Mouse (Mus musculus): ENCODE measurements around the gene Lypla2. TPM values are rescaled to one million over a fixed set of nuclear protein-coding genes. Genes with fewer than 3 reads are reported as not detected.
"Not testable (repeated sequence)": the region's sequence is repeated elsewhere in the genome, so short reads cannot be mapped to it uniquely, and the experiment has no call there.

The Lypla2 gene
- polyA plus RNA-seq, 1 experiment from 2014 or later = 210 TPM

DNA sequence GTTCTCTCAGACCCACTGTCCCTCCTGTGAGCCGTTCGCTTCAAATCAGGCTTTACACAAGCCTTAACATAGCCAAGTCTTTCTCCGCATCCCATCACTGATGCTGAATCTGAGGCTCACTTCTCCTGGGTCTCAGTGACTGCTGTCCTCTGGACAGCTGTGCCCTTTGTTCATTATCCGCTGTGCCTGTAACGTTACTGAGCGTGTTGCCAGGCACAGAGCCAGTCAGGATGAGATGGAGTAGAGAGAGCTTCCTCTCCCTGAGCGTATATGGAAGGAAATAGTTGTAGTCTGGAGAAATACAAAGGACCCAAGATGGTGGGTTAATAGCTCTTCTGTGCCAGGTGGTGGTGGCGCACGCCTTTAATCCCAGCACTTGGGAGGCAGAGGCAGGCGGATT is 23.0 kb downstream of the Lypla2 start:
- Histone ChIP-seq H3K27me3 (ENCODE audit: control insufficient read depth, insufficient read depth, low read length) (no peaks in the 10 kb centered on the region), H3K27ac (ENCODE audit: low read depth, low read length) (no peak overlapping the region), H3K4me2 (ENCODE audit: low read depth, low read length) (no peak overlapping the region), H3K9me3 (ENCODE audit: control insufficient read depth, low read length) (no peaks in the 10 kb centered on the region), H3K4me3 (ENCODE audit: low read depth, low read length) (no peak overlapping the region), H3K36me3 (ENCODE audit: control insufficient read depth, insufficient read depth, low read length) (0 out of 2 replicates have a peak, but pooled peaks cover 3% of the 10 kb centered on the region), H3K4me1 (ENCODE audit: control insufficient read depth, insufficient read depth, low read length) (0 out of 2 replicates have a peak, but pooled peaks cover 4% of the 10 kb centered on the region), H3K9ac (replicated peaks; ENCODE audit: low read depth, low read length) (no peak overlapping the region)
- 83% methylated on average over 10 of the region's 10 CpGs for WGBS
- ATAC-seq (ENCODE audit: low read depth) = no peak

- 0 out of 2 replicates have a peak, but pooled peaks cover 3% of the 10 kb centered on the region for H3K36me3 ChIP-seq (ENCODE audit: control insufficient read depth, insufficient read depth, low read length)
Observed at GRCm38 (mm10) chr4:135948142-135948541, 24.3 kb downstream of the Lypla2 start.

DNA sequence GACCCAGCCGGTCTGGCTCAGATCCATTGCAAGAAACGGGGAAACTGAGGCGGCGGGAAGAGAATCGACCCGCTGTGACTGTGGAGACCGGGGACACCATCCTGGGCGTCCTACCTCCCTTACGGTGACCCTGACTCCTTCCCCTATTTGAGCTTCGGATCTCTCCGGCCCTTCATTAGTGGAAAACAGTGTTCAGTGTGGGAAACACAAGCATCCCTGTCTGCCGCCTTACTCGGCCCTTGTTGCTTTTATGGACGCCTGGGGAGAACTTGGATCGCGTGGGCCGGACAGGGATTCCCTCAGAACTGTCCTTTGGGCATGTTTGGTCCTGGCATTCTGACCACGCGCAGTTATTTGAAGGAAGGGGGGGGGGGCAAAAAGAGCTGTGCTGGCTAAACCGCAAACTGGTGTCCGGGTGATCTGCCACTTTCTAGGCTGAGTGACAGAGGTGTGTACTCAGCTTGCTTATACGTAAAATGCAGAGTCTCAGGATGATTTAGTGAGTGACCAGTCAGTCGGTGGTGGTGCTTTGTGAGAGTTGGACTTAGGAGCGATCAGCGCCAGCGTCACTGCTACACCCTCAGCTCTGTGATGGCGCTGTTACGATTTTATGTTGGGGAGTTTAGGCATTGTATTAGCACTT is 25.6 kb downstream of the Lypla2 start:
- peak overlapping the region; percentile 78 for H3K4me3 ChIP-seq (ENCODE audit: low read depth, low read length)
- peak overlapping the region; percentile 74; the same call in 1 of the 2 replicates for H3K27ac ChIP-seq (ENCODE audit: low read depth, low read length)
- under 1% methylated on average over 28 of the region's 28 CpGs for WGBS
- no peaks in the 10 kb centered on the region for H3K27me3 ChIP-seq (ENCODE audit: control insufficient read depth, insufficient read depth, low read length)
- ATAC-seq (ENCODE audit: low read depth) = peak; percentile 47
- H3K9ac ChIP-seq (replicated peaks; ENCODE audit: low read depth, low read length) = peak overlapping the region; percentile 75
- 0 out of 2 replicates have a peak, but pooled peaks cover 3% of the 10 kb centered on the region for H3K36me3 ChIP-seq (ENCODE audit: control insufficient read depth, insufficient read depth, low read length)
- H3K9me3 ChIP-seq (ENCODE audit: control insufficient read depth, low read length) = no peaks in the 10 kb centered on the region
- peak overlapping the region; percentile 81 for H3K4me2 ChIP-seq (ENCODE audit: low read depth, low read length)
- H3K4me1 ChIP-seq (ENCODE audit: control insufficient read depth, insufficient read depth, low read length) = 0 out of 2 replicates have a peak, but pooled peaks cover 4% of the 10 kb centered on the region

More at GRCm38 (mm10) chr4:135948142-135948541, 24.3 kb downstream of the Lypla2 start:
- no peak overlapping the region for H3K4me3 ChIP-seq (ENCODE audit: low read depth, low read length)
- 96% methylated on average over 8 of the region's 8 CpGs for WGBS
- no peak overlapping the region; the same call in 1 of the 2 replicates for H3K9ac ChIP-seq (replicated peaks; ENCODE audit: low read depth, low read length)
- no peaks in the 10 kb centered on the region for H3K27me3 ChIP-seq (ENCODE audit: control insufficient read depth, insufficient read depth, low read length)
- no peak for ATAC-seq (ENCODE audit: low read depth)
- 0 out of 2 replicates have a peak, but pooled peaks cover 4% of the 10 kb centered on the region for H3K4me1 ChIP-seq (ENCODE audit: control insufficient read depth, insufficient read depth, low read length)
- no peaks in the 10 kb centered on the region for H3K9me3 ChIP-seq (ENCODE audit: control insufficient read depth, low read length)
- H3K27ac ChIP-seq (ENCODE audit: low read depth, low read length) = no peak overlapping the region
- H3K4me2 ChIP-seq (ENCODE audit: low read depth, low read length) = no peak overlapping the region

- H3K36me3 ChIP-seq (ENCODE audit: control insufficient read depth, insufficient read depth, low read length) = 0 out of 2 replicates have a peak, but pooled peaks cover 3% of the 10 kb centered on the region
- 0 out of 2 replicates have a peak, but pooled peaks cover 4% of the 10 kb centered on the region for H3K4me1 ChIP-seq (ENCODE audit: control insufficient read depth, insufficient read depth, low read length)
- H3K27me3 ChIP-seq (ENCODE audit: control insufficient read depth, insufficient read depth, low read length) = no peaks in the 10 kb centered on the region
- peak within 1 kb of the TSS; percentile 78 for H3K4me3 ChIP-seq (ENCODE audit: low read depth, low read length)
- ATAC-seq (ENCODE audit: low read depth) = peak; percentile 91
- under 1% methylated on average over 23 of the region's 23 CpGs for WGBS
- H3K27ac ChIP-seq (ENCODE audit: low read depth, low read length) = peak within 1 kb of the TSS; percentile 74; the same call in 1 of the 2 replicates
- peak within 1 kb of the TSS; percentile 75 for H3K9ac ChIP-seq (replicated peaks; ENCODE audit: low read depth, low read length)
- no peaks in the 10 kb centered on the region for H3K9me3 ChIP-seq (ENCODE audit: control insufficient read depth, low read length)
- peak within 1 kb of the TSS; percentile 81 for H3K4me2 ChIP-seq (ENCODE audit: low read depth, low read length)
Observed at GRCm38 (mm10) chr4:135946278-135946658, 26.2 kb downstream of the Lypla2 start, which contains the start of gene Hmgcl. Gene Hmgcl (plus strand): TSS chr4:135946448.

DNA sequence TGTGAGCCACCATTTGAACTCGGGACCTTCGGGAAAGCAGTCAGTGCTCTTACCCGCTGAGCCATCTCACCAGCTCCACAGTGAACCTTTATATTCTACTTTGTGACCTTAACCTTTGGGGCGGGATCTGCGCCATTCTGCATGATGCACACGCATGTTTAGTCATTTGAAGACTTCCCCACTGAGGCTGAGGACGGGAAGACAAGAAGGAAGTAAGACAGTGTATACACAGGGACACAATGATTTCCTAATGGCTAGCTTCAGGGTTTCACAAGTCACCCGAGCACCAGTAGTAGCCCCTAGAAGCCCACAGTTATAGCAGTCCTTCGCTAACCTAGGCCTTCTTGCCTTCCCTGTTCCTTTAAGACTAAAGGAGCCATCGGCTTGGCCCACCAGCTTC is 26.7 kb downstream of the Lypla2 start:
- Histone ChIP-seq H3K4me1 (ENCODE audit: control insufficient read depth, insufficient read depth, low read length) (0 out of 2 replicates have a peak, but pooled peaks cover 4% of the 10 kb centered on the region), H3K27me3 (ENCODE audit: control insufficient read depth, insufficient read depth, low read length) (no peaks in the 10 kb centered on the region), H3K9me3 (ENCODE audit: control insufficient read depth, low read length) (no peaks in the 10 kb centered on the region), H3K4me3 (ENCODE audit: low read depth, low read length) (peak overlapping the region; percentile 78), H3K36me3 (ENCODE audit: control insufficient read depth, insufficient read depth, low read length) (no peaks in the 10 kb centered on the region), H3K27ac (ENCODE audit: low read depth, low read length) (peak overlapping the region; percentile 34; the same call in 1 of the 2 replicates), H3K4me2 (ENCODE audit: low read depth, low read length) (peak overlapping the region; percentile 81), H3K9ac (replicated peaks; ENCODE audit: low read depth, low read length) (no peak overlapping the region)
- 73% methylated on average over 10 of the region's 10 CpGs for WGBS
- peak; percentile 42 for ATAC-seq (ENCODE audit: low read depth)

DNA sequence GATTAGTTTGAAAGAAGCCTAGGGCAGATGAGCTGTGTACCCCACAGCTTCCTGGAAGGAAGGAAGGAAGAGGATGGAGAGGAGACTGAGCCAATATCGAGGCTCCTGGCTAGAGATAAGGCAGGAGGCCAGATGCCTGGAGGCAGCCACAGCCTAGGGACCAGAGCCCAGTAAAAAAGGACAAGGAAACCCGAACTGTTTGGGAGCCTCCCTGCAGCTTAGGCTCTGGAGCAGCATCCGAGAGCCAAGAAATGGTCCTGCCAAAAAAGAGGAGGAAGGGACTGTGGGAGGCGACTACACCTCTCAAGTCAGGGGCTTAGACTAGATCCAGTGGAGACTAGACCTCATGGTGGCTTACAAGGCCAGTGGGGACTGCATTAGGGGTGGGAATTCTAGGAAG is 29.0 kb downstream of the Lypla2 start:
- WGBS = 68% methylated on average over 4 of the region's 4 CpGs
- peaks cover 5% of the 10 kb centered on the region; the same call in 1 of the 2 replicates for H3K36me3 ChIP-seq (ENCODE audit: control insufficient read depth, insufficient read depth, low read length)
- H3K9ac ChIP-seq (replicated peaks; ENCODE audit: low read depth, low read length) = no peak overlapping the region

DNA sequence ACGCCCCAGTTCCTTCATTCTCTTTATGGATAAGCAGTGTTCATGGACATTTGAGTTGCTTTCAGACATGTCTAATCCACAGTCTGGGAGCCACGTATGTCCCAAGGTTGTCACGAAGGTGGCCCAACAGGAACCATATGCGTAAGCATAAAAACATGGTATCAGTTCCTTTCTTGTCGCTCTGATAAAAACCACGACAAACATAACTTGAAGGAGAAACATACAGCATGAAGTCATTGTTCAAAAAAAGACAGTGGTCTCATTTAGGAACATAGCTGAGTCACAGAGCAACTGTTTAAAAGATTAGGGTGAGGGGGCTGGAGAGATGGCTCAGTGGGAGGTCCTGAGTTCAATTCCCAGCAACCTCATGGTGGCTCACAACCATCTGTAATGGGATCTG is 30.2 kb downstream of the Lypla2 start:
- Histone ChIP-seq H3K9me3 (ENCODE audit: control insufficient read depth, low read length) (no peaks in the 10 kb centered on the region), H3K27ac (ENCODE audit: low read depth, low read length) (no peak overlapping the region), H3K27me3 (ENCODE audit: control insufficient read depth, insufficient read depth, low read length) (no peaks in the 10 kb centered on the region), H3K4me3 (ENCODE audit: low read depth, low read length) (no peak overlapping the region), H3K4me2 (ENCODE audit: low read depth, low read length) (no peak overlapping the region), H3K36me3 (ENCODE audit: control insufficient read depth, insufficient read depth, low read length) (peaks cover 8% of the 10 kb centered on the region), H3K9ac (replicated peaks; ENCODE audit: low read depth, low read length) (no peak overlapping the region), H3K4me1 (ENCODE audit: control insufficient read depth, insufficient read depth, low read length) (no peaks in the 10 kb centered on the region)
- 93% methylated on average over 6 of the region's 6 CpGs for WGBS
- ATAC-seq (ENCODE audit: low read depth) = no peak

More for the DNA sequence above, 29.0 kb downstream of the Lypla2 start:
- no peak for ATAC-seq (ENCODE audit: low read depth)
- Histone ChIP-seq H3K4me1 (ENCODE audit: control insufficient read depth, insufficient read depth, low read length) (0 out of 2 replicates have a peak, but pooled peaks cover 4% of the 10 kb centered on the region), H3K4me2 (ENCODE audit: low read depth, low read length) (no peak overlapping the region), H3K9me3 (ENCODE audit: control insufficient read depth, low read length) (no peaks in the 10 kb centered on the region), H3K27ac (ENCODE audit: low read depth, low read length) (no peak overlapping the region), H3K4me3 (ENCODE audit: low read depth, low read length) (no peak overlapping the region), H3K27me3 (ENCODE audit: control insufficient read depth, insufficient read depth, low read length) (no peaks in the 10 kb centered on the region)

GRCm38 (mm10) chr4:135941026-135941425 is 31.4 kb downstream of the Lypla2 start:
- H3K27me3 ChIP-seq (ENCODE audit: control insufficient read depth, insufficient read depth, low read length); H3K4me3 ChIP-seq (ENCODE audit: low read depth, low read length); ATAC-seq (ENCODE audit: low read depth); H3K9ac ChIP-seq (replicated peaks; ENCODE audit: low read depth, low read length); H3K27ac ChIP-seq (ENCODE audit: low read depth, low read length); H3K4me2 ChIP-seq (ENCODE audit: low read depth, low read length); H3K9me3 ChIP-seq (ENCODE audit: control insufficient read depth, low read length); H3K4me1 ChIP-seq (ENCODE audit: control insufficient read depth, insufficient read depth, low read length); H3K36me3 ChIP-seq (ENCODE audit: control insufficient read depth, insufficient read depth, low read length): not testable (repeated sequence)
- 83% methylated on average over 8 of the region's 8 CpGs for WGBS

GRCm38 (mm10) chr4:135938858-135939257 is 33.6 kb downstream of the Lypla2 start:
- H3K4me3 ChIP-seq (ENCODE audit: low read depth, low read length) = no peak overlapping the region
- no peaks in the 10 kb centered on the region for H3K27me3 ChIP-seq (ENCODE audit: control insufficient read depth, insufficient read depth, low read length)
- H3K27ac ChIP-seq (ENCODE audit: low read depth, low read length) = no peak overlapping the region
- 80% methylated on average over 7 of the region's 7 CpGs for WGBS
- no peaks in the 10 kb centered on the region for H3K9me3 ChIP-seq (ENCODE audit: control insufficient read depth, low read length)
- no peak overlapping the region for H3K4me2 ChIP-seq (ENCODE audit: low read depth, low read length)
- no peak overlapping the region for H3K9ac ChIP-seq (replicated peaks; ENCODE audit: low read depth, low read length)
- ATAC-seq (ENCODE audit: low read depth) = no peak
- H3K4me1 ChIP-seq (ENCODE audit: control insufficient read depth, insufficient read depth, low read length) = no peaks in the 10 kb centered on the region
- peaks cover 12% of the 10 kb centered on the region for H3K36me3 ChIP-seq (ENCODE audit: control insufficient read depth, insufficient read depth, low read length)
